Mouse (Mus musculus) liver, embryonic 14 days (tissue): ENCODE results near the gene Ripk1. TPM values are rescaled to one million over a fixed set of nuclear protein-coding genes. Genes with fewer than 3 reads are reported as not detected.

Experiments
- polyA plus RNA-seq: library from polyadenylated mRNA; depleted of rRNA; stranded (reverse); fragments of >200 nt; gene quantifications from 2 replicates; pipeline ENCODE4 v1.2.3, GENCODE M21; 2012; rRNA removed

Gene Ripk1
- polyA plus RNA-seq, result 4.9 and 5.6 TPM in 2 replicates

GRCm38 (mm10) chr13:34002058-34003006 lies at the start of gene Ripk1, which contains the start of gene Serpinb6a:
Gene Ripk1 (plus strand): TSS chr13:34002363.
Gene Serpinb6a (minus strand): TSS chr13:34002794.

GRCm38 (mm10) chr13:33964206-33965046 lies 37.7 kb upstream of the Ripk1 start, which contains the start of gene Nqo2:
Gene Nqo2 (plus strand): TSS chr13:33964687.

GRCm38 (mm10) chr13:34037172-34038055 lies 35.3 kb downstream of the Ripk1 start, which contains the start of gene Bphl:
Gene Bphl (plus strand): TSS chr13:34037597.

GRCm38 (mm10) chr13:34077492-34078271 lies 75.5 kb downstream of the Ripk1 start, which contains the start of gene Tubb2a:
Gene Tubb2a (minus strand): TSS chr13:34078007.

Other genes starting within 250 kb of the Ripk1 start
- gene Serpinb6e, start 159.0 kb upstream of the Ripk1 start, polyA plus RNA-seq, result not detected in 2 replicates
- gene Serpinb6c, start 96.7 kb upstream of the Ripk1 start, polyA plus RNA-seq, result not detected in 2 replicates
- gene Nqo2, start 37.7 kb upstream of the Ripk1 start, polyA plus RNA-seq, result 12.7 and 14.1 TPM in 2 replicates
- gene Serpinb6a, start 431 bp downstream of the Ripk1 start, polyA plus RNA-seq, result 13.0 and 16.9 TPM in 2 replicates
- gene Bphl, start 35.2 kb downstream of the Ripk1 start, polyA plus RNA-seq, result 19.2 and 23.8 TPM in 2 replicates
- gene Tubb2a, start 75.6 kb downstream of the Ripk1 start, polyA plus RNA-seq, result 66.4 and 73.3 TPM in 2 replicates
- gene Tubb2b, start 128.1 kb downstream of the Ripk1 start, polyA plus RNA-seq, result 2.0 and 6.3 TPM in 2 replicates
- gene Psmg4, start 160.6 kb downstream of the Ripk1 start, polyA plus RNA-seq, result 40.0 and 43.4 TPM in 2 replicates